Mouse (Mus musculus) urinary bladder, postnatal 14 days (tissue): Measurements from ENCODE around the gene Ankra2.

Experiments
- DNase-seq: peaks from one replicate; pipeline ENCODE4 v3.0.0; 2021; ENCODE audit warnings: low spot score

The Ankra2 gene

DNA sequence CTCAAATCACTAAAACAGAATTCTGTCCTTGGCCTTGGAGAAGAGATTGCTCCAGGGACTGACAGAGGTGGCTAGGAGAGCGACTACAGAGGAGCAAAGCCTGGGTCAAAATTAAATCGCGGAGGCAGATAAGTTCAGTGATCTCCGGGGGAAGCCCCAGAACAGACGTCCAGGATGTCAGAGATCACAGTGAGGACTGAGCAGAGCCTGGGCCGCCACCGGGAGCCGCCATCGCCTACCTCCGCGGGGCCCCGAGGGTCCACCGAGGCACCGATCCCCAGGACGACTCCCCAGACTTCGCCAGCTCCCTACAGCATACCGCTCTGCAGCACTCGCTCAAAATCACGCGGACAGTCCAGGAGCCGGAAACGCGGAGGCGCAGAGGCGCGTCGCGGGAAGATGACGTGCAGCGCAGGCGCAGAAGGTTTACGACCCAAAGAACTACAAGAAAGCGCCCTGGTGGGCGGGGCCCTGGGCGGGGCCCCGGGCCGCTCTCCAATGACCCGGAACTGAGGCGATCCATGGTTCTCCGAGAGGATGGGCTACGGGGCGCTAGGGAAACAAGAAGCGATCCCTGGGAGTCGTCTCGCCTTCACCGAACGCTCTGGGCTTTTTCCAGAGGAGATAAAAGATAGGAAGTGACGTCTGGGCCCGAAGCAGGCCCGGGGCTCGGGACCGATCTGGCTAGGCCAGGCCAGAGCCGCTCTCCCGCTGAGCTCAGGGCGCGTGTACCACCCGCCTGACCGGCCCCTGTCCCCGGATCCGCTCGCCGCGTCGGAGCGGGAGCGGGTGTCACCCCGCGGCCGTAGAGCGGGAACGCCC, at the start of gene Ankra2, which contains the start of gene Utp15:
Gene Ankra2 (plus strand): TSS at position 439 of the 822 bp plus-strand sequence.
Gene Utp15 (minus strand): TSS at position 406 of the 822 bp plus-strand sequence.
- peak; percentile 98 for DNase-seq

- DNase-seq, result peak; percentile 33
These were observed 40.0 kb upstream of the Ankra2 start for GRCm38 (mm10) chr13:98222848-98223247.

DNA sequence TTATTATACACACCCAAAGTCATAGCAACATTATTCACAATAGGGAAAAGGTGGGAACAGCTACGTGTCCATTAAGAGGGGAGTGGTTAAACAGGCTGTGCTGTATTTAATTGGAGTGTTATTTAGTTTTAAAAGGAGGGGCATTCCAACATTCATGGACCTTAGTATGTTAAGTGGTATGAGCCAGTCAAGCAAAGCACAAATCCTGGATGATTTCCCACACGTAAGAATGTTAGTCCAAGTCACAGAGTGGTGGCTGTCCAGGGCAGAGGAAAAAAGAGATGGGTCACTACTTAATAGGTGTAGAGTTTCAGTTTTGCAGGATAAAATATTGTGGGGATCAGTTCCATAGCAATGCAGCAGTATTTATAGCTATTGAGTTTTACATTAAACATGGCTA, 36.6 kb upstream of the Ankra2 start:
- DNase-seq, result no peak

DNA sequence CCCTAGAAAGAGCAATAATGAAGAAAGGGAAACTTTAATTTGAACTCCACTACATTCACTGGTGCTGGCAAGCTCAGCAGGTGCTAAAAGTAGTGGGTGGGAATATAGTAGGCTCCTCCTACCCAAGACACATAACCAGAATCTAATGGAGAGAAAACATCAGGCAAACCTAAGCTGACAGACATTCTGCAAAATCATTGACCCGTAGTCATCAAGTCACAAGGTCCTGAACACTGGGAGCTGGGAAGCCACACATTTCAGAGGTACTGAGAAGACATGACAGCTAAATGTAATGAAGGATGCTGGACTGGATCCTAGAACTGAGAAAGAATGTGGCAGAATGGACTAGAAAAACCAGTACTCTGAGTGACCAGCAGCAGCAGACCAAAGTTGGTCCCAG, 32.4 kb upstream of the Ankra2 start:
- DNase-seq, result no peak

GRCm38 (mm10) chr13:98235451-98235850, 27.4 kb upstream of the Ankra2 start:
- DNase-seq, result no peak

- peak; percentile 76 for DNase-seq
These were observed 22.8 kb upstream of the Ankra2 start for GRCm38 (mm10) chr13:98239978-98240641.

- DNase-seq, result no peak
These were observed 21.2 kb upstream of the Ankra2 start for GRCm38 (mm10) chr13:98241531-98242282.

DNA sequence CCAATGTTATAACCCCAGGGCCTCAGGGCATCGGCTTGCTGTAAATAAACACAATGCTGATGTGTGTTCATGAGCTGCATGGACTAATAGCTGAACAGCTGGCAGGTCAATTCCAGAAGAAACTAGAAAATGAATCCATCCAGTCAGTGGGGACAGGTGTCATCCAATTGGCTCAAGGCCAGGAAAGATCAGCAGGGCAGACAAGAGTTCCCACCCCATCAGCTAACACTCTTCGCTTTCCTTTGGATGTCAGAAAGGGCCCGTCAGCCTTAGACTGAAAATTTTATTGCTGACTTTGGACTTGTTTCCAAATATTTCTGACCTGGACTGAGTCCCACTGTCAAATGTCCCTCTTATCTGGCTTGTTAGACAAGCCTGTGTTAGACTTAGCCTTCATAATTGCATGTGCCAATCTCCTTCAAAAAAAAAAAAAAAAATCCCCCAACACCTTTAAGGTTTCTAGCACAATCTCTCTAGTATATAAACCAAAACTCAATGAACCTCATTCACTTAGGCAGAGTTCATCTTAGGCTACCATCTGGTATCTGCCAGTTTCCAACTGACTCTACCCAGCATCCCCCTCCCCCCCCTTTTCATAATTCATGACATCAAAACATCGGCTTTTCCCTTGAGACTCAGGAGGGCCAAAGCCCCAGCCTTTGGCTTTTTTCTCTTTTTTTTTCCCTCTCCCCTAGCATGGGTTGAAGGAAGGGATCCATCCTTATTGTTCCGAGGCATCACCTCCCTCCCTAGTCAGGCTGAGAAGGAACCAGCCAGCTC, 18.1 kb upstream of the Ankra2 start:
- no peak for DNase-seq

DNA sequence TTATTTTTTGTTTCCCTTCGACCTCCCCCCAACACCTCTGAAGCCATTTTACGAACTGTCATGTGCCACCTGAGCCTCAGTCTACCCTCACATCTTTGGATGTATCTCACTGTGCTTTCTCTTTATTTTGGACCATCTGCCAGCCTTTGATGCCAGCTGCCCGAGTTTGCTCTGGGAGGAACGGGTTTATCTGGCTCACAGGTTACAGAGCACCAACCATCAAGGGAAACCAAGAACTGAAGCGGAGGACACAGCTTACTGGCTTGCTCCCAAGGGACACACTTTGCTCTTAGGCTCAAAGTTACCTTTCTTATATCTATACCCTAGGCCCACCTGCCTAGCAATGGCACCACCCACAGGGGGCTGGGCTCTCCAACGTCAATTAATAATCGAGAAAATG, 17.5 kb upstream of the Ankra2 start:
- no peak for DNase-seq

- no peak for DNase-seq
These were observed 13.3 kb upstream of the Ankra2 start for GRCm38 (mm10) chr13:98249594-98249993.

DNA sequence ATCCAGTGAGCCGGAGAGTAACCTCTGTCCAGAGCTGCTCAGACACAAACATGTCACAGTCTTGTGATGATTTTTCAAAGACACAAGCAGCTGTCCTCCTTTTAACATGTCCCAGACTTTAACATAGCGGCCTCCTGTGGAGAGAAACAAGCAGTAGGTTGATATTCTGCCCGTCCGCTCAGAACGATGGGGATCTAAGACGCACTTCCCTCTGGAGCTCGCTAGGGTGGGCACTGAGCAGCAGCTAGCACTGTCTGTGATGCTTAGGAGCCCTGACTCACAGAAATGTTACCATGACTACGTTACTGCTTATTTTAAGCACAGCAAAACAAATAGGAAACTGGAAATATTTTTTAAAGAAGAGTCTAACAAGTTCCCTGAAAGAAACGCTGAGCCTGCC, 8.0 kb upstream of the Ankra2 start:
- no peak for DNase-seq

- DNase-seq, result no peak
These were observed 649 bp downstream of the Ankra2 start for GRCm38 (mm10) chr13:98263458-98263987.

DNA sequence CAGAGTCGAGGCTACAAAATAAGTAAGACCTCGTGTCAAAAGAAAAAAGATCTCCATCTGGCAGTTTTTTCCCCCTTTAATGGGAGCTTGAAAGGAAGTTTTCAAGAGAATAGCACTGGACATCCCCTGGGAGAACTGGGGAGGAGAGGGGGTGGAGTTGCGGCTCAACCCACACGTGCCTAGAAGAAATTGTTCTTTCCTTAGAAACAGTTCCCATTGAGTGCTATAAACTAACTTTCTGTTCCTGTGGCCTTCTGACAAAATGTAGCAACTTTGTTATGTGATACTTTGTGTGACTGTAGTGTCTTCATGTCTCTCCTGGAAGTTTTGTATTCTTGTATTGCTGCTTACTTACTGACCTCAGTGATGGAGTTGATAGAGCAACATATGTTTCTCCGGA, 1.2 kb downstream of the Ankra2 start:
- no peak for DNase-seq

DNA sequence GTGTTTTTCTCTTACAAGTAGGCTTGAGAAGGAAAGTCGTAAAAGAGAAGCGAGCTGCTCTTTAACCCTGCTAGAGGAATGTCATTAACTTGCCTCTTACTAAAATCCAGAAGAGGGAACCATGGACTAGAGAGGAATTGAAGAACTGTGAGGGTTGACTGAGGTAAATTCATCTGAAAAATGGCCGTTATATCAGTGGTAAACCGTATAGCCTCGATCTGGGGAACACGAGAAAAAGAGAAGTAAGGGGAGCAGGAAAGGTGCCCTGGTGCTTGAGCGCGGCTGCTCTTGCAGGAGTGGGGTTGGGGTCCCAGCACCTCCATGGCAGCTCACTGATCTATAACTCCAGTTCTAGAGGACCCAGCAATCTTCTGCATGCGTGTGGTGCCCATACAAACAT, 11.1 kb downstream of the Ankra2 start:
- no peak for DNase-seq

DNA sequence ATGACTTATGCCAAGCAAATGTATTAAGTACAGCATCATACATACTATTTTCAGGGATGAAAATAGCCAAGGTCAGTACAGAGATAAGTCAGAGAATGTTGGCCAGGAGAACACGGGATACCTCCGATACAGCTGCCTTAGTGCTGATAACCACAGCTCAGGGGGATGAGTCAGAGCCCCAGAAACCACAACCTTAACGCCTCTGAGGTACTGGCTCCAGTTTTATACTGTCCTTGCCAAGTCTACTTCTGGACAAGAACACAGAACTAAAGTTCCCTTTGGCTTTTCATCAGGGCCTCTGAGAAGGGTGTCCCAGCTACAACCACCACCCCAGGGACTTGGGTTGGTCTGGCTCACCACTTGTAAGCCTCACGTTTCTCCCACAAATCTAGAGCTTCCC, 12.8 kb downstream of the Ankra2 start:
- no peak for DNase-seq

GRCm38 (mm10) chr13:98276253-98276652, 13.4 kb downstream of the Ankra2 start:
- no peak for DNase-seq

DNA sequence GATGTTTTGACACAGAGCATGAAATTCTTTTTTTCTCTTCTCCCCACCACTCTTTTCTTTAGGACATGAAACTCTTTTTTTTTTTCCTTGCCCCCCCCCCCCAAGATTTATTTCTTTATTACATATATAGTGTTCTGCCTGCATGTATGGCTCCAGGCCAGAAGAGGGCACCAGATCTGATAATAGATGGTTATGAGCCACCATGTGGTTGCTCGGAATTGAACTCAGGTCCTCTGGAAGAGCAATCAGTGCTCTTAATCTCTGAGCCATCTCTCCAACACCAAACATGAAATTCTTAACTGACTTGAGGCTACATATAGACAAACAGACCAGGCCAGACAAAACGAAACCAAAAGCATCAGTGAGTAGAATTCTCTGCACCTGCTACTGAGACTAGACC, 14.6 kb downstream of the Ankra2 start:
- no peak for DNase-seq

- no peak for DNase-seq
These were observed 16.8 kb downstream of the Ankra2 start, which contains the start of gene Gm21976 for GRCm38 (mm10) chr13:98279686-98280085. Gene Gm21976, plus strand, starts transcription at chr13:98279887.

DNA sequence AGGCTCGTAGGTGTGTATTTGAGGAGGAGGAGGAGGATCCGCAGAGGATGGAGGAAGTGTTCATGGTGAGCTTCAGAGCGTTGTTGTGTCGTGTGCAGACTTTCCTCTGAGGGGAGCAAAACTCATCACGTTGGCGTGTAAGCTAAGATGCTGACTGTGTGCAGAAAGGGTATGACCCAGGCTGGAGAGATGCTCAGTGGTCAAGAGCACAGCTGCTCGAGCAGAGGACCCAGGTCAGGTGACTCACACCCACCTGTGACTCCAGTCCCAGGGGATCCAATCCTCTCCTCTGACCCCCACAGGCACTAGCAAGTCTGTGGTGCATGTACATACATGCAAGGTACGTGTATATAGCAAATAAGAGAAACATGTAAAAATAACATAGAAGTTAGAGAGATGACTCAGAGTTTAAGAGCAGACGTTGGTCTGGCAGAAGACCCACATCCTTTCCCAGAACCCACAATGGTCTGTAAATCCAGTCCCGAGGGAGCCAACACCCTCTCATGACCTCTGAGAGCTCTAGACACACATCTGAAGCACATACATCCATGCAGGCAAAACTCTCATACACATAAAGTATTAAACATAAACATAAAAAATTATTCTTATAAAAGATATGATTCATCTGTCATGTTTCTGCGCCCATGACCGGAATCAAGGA, 18.2 kb downstream of the Ankra2 start:
- no peak for DNase-seq

DNA sequence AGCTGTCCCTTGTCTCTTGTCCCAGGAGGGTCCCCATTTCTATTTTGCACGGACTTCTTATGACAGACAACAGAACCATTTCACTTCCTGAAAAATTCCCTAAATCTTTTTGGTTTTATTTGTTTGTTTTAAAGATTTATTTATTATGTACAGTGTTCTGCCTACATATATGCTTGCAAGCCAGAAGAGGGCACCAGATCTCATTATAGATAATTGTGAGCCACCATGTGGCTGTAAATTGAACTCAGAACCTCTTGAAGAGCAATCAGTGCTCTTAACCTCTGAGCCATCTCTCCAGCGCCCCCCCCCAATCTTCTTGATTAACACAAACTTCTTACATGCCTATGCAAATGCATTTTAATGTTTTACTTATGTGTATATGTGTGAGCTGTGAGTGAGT, 27.8 kb downstream of the Ankra2 start:
- no peak for DNase-seq

DNA sequence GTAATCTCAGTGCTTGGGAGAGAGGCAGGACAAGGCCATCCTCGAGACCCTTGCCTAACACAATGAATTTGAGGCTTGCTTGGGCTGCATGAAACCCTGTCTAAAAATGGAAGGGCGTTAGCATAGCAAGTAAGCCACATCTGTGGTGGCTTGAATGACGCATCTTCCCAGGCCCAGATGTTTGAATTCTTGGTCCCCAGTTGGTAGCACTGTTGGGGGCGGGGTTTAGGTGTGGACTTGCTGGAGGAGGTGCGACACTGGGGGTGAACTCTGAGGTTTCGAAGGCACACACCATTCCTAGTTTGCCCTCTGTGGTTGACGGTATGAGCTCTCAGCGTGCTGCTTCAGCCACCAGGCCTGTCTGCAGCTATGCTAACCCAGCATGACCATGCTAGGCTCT, 28.8 kb downstream of the Ankra2 start:
- DNase-seq, result no peak
